Mouse (Mus musculus) olfactory bulb, adult 2 months (tissue): ENCODE data around the gene Snrpa1. TPM values are rescaled to one million over a fixed set of nuclear protein-coding genes. Genes with fewer than 3 reads are reported as not detected.

Experiments
- H3K27ac ChIP-seq: fragments of 200-500 bp; 2 replicates; pipeline ENCODE4 v1.5.1; 2012; ENCODE audit warnings: low read depth, low read length; ENCODE audit not compliant: insufficient read depth
- H3K4me1 ChIP-seq: fragments of 200-500 bp; 2 replicates; pipeline ENCODE4 v1.6.1; 2012; ENCODE audit warnings: low read length; ENCODE audit not compliant: control insufficient read depth, insufficient read depth
- H3K4me3 ChIP-seq: fragments of 200-500 bp; 2 replicates; pipeline ENCODE4 v1.5.1; 2012; ENCODE audit warnings: mild to moderate bottlenecking, low read depth, low read length, moderate library complexity; ENCODE audit not compliant: insufficient read depth
- CTCF ChIP-seq: fragments of 200-500 bp; IDR thresholded peaks from 2 replicates; pipeline ENCODE4 v1.5.1; 2012; ENCODE audit warnings: low read depth, mild to moderate bottlenecking, low read length, moderate library complexity; ENCODE audit not compliant: insufficient read depth
- POLR2A ChIP-seq: fragments of 200-500 bp; IDR thresholded peaks from 2 replicates; pipeline ENCODE4 v1.6.1; 2012; ENCODE audit warnings: mild to moderate bottlenecking, low read depth, low read length, moderate library complexity; ENCODE audit not compliant: insufficient read depth
- WGBS: fragments of 180-500 bp; shearing (Covaris S2); methylation state at CpG from one replicate; pipeline ENCODE4 v1.1.7; 2018; 5-methylcytosine and 5-hydroxymethylcytosine counted together
- polyA plus RNA-seq: library from polyadenylated mRNA; stranded (reverse); fragments of >200 nt; gene quantifications from 2 replicates; pipeline ENCODE4 v1.2.4, GENCODE M21; 2012; ENCODE audit warnings: low replicate concordance; ENCODE audit not compliant: missing spikeins, insufficient read depth, insufficient read length

Snrpa1 gene
- polyA plus RNA-seq, 1 experiment, result not detected

DNA sequence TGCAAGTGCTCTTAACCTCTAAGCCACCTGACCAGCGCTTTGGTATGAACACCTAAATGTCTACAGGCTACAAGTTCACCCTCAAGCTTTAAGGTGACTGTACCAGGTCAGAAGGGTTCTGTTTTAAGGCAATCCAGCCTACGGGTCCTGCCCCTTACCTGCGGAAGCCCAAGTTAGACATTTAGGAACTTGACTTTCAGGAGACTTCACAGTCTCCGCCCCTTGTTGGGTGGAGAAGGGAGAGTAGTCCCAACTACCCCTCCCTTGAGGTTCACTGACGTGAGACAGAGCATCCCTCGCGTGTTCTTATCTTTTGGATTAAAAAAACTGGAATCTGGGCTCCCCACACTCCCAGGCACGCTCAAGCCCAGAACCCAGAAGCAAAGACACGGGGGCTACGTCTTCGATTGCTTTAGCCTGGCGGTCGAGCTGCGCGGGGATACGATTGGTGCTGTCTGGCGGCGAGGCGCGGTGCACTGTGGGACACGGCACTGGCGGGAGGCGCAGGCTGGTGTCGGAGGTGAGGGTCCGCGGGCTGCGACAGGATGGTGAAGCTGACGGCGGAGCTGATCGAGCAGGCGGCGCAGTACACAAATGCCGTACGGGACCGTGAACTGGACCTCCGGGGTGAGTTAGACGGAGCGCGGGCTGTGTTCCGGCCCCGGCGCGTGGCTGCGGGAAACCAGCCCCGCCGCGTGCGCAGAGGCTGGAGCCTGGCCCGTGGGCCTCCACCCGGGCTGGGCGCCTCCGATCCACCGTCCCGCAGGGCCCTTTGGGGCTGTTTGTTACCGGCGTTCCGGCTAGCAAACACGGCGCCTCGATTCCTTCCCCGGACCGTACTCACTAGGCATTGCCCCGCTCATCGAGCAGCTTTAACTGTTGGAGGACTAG lies 1.5 kb downstream of the Snrpa1 start:
- no peak for TF ChIP-seq CTCF
- TF ChIP-seq POLR2A, result peak; percentile 70
- H3K27ac ChIP-seq, result no peak overlapping the region
- H3K4me3 ChIP-seq, result peak overlapping the region; percentile 74
- WGBS, result under 1% methylated on average over 64 of the region's 64 CpGs
- H3K4me1 ChIP-seq, result peaks cover 2% of the 10 kb centered on the region; the same call in 1 of the 2 replicates

DNA sequence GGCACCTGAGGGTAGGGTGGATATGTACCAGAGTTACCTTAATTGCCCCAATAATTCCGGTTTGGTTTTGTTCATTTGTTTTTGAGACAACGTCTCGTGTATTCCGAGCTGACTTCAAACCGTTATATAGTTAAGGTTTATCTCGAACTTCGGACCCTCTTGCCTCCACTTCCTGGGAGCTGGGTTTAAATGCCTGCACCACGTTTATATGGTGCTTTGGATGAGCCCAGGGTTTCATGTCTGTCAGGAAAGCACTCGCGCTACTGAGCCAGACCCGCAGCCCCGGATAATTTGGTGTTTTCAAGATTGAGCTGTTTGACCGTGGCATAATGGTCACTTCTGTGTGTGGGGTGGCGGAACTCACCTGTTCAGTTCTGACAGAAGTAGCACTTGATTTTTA lies 2.3 kb downstream of the Snrpa1 start:
- peaks cover 2% of the 10 kb centered on the region; the same call in 1 of the 2 replicates for H3K4me1 ChIP-seq
- H3K4me3 ChIP-seq, result peak overlapping the region; percentile 74
- TF ChIP-seq CTCF (no peak), POLR2A (no peak)
- H3K27ac ChIP-seq, result no peak overlapping the region
- WGBS, result under 1% methylated on average over 14 of the region's 14 CpGs

DNA sequence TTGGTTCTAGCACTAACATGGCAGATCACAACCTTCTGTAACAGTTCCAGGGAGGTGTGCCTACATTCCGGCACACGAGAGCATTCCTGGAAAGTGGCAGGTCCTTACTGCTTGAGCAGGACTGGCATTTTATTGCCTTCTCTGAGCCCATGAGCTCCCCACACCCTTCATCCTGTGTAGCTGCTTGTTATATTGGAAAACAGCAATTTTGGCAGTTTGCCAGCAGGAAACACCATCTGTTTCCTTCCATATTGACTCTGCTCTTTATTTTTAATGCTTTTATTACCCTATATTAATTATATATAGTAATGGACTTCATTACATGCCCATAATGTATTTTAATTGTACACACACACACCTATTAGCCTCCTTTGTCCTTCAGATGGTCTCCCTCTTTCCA lies 17.6 kb downstream of the Snrpa1 start:
- Histone ChIP-seq H3K4me3 (no peak overlapping the region), H3K4me1 (peaks cover 3% of the 10 kb centered on the region; the same call in 1 of the 2 replicates), H3K27ac (no peak overlapping the region)
- TF ChIP-seq CTCF, result no peak
- no peak for TF ChIP-seq POLR2A
- 59% methylated on average over 2 of the region's 2 CpGs for WGBS

DNA sequence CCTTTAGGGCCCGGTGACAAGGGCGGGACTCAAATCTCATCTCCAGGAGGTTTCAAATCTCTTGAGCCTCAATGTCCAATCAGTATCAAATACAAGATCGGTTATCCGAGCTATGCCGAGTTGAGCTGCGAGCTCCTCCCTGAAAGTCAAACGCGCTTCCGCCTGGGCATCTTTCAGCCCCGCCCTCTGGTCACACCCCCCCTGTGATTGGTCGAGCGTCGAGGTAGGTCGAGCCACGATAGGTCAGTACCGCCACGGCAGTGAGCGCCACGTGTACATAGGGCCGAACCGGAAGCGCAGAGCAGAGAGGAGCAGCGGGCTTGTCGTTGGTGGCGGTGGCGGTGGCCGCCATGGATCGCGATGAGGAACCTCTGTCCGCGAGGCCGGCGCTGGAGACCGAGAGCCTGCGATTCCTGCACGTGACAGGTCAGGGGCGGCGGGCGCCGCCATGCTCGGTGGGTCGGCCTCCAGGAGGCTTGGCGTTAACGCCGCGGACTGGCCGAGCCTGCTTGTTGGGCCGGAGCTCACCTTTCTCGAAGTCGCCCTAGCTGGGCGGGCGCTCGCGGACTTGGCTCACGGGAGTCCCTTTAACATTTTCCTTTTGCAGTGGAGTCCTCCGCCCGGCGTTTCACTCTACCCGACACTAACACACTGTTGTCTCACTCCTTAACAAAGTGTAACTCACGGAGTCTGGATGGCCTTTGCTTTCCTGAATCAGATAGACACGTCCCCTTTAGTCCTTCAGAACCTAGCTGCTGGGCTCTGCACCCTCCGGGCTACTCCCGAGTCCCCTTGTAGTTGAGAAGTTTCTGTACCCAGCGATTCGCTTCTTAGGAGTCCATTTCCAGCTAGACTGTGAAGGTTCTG lies 20.8 kb downstream of the Snrpa1 start, which contains the start of gene Selenos:
Selenos (plus strand) TSS at position 286 of the 867 bp plus-strand sequence.
- H3K4me1 ChIP-seq, result peaks cover 3% of the 10 kb centered on the region; the same call in 1 of the 2 replicates
- H3K27ac ChIP-seq, result peak within 1 kb of the TSS; percentile 59; the same call in 1 of the 2 replicates
- no peak for TF ChIP-seq CTCF
- peak; percentile 82 for TF ChIP-seq POLR2A
- WGBS, result under 1% methylated on average over 65 of the region's 65 CpGs
- peak within 1 kb of the TSS; percentile 86 for H3K4me3 ChIP-seq

DNA sequence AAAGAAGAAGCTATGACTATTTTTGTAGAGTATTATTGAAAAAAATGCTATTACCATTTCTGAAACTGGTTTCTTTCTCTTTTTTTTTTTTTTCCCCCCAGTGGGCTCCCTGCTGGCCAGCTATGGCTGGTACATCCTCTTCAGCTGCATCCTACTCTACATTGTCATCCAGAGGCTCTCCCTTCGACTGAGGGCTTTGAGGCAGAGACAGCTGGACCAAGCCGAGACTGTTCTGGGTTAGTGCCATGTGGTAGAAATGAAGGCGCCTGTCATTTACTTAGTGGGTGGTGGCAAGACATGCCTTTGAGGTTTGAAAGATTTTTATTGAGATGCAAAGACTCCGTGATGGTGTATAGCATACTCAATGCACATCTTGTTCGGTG lies 21.4 kb downstream of the Snrpa1 start:
- TF ChIP-seq CTCF, result no peak
- no peak for TF ChIP-seq POLR2A
- Histone ChIP-seq H3K4me1 (peaks cover 3% of the 10 kb centered on the region; the same call in 1 of the 2 replicates), H3K4me3 (peak overlapping the region; percentile 86), H3K27ac (no peak overlapping the region)
- WGBS, result 29% methylated on average over 5 of the region's 5 CpGs

DNA sequence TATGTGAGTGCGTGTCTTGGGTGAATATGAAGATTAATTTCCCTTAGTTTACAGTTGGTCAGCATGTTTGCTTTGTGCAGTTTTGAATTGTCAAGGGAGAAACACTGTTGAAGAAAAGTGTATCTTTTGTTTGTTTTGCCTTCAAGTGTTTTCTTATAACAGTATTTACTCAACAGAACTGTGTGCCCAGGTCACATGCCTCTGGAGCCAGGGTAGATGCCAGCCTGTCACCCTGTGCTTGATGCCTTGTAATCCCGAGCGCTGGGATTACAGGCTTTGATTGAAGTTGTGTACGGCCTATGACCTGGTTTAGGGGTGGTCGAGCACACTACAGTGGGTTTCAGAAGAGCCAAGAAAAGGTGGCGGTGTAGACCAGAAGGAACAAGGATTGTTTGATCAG lies 25.0 kb downstream of the Snrpa1 start:
- Histone ChIP-seq H3K27ac (no peak overlapping the region), H3K4me1 (peaks cover 10% of the 10 kb centered on the region), H3K4me3 (no peak overlapping the region)
- TF ChIP-seq POLR2A (no peak), CTCF (no peak)
- 90% methylated on average over 6 of the region's 6 CpGs for WGBS

DNA sequence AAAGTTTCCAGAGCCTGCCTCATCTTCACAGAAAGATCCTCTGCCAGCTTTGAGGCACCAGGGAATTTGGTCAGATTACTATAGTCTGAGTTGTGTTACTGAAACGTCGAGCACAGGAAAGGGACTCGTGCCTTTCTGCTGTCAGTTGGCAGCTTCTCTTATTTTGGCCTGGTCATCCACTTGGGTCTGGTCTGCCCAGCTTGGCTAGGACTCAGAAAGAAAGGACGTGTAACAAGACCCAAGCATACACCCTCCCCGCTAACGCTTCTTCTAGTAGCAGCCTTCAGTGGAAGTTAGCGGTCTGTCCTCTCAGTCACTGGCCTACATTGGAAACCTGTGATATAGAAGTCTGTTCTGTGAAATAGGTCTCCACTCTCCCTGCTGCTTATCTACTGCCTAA lies 25.7 kb downstream of the Snrpa1 start:
- Histone ChIP-seq H3K4me3 (no peak overlapping the region), H3K4me1 (peaks cover 10% of the 10 kb centered on the region), H3K27ac (no peak overlapping the region)
- no peak for TF ChIP-seq CTCF
- TF ChIP-seq POLR2A, result no peak
- 63% methylated on average over 7 of the region's 7 CpGs for WGBS

DNA sequence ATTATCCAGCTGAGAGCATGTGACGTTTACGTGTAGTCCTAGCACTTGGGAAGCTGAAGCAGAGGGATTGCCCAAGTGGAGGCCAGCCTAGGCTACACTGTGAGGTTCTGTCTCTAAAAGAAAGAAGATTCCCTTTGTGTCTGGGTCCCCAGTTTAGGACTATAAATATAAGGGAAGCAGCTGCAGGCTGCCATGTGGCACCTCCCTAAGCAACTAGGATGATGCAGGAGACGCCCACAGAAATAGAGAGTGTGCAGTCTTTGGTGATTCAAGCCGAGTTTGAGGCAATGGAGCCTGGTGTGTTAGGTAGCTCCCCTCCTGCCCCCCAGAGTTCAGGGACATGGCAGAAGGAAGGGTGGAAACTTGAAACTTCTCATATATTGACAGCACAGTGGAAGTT lies 28.8 kb downstream of the Snrpa1 start:
- Histone ChIP-seq H3K4me1 (peaks cover 7% of the 10 kb centered on the region), H3K27ac (peak overlapping the region; percentile 78), H3K4me3 (no peak overlapping the region)
- WGBS, result 47% methylated on average over 4 of the region's 4 CpGs
- TF ChIP-seq POLR2A (no peak), CTCF (no peak)
